Mouse (Mus musculus): Measurements from ENCODE around the gene Whamm.

Whamm gene

DNA sequence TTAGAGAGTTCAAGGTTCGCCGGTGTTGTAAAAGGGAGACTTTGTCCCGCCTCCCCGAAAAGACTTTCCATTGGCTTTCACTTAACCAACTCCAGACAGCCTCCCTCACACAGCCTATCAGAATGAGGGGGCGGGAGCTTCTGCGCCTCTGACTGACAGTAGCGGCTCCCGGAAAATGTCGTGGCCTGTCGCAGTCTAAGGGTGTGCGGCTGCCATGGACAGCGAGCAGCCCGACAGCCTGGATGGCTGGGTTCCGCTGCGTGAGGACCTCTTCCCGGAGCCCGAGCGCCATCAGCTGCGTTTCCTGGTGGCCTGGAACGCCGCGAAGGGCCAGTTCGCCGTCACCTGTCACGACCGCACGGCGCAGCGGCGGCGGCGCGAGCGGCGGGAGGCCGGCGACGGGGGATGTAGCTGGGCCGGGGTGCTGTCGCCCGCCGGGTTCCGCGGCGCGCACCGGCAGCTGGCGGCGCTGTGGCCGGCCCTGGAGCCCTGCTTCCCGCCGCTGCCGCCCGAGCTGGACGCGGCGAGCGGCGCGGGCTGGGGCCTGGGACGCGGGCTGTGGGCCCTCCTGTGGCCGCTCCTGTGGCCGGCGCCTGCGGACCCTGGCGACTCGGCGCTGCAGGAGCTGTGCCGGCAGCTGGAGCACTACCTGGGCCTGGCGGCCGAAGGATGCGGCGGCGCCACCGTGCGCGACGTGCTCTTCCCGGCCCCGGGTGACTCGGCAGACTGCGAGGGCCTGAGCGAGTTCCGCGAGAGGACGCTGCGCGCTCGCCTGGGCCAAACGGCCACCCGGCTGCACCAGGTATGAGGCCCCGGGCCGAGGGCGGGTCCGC lies at the start of gene Whamm:
Gene Whamm, plus strand, starts transcription at position 159 of the 833 bp plus-strand sequence.
- POLR2A ChIA-PET: interaction anchor here (0.5 to 4.0 kb wide), 68 partner anchors 8 to 1702 kb away, joined by 3 to 25 read pairs (median 4); partner anchors contain the start of genes Rps17 (in 3 of the 4), Ramac (in 2 of the 4), Cpeb1 (in 1 of the 4) and Sec11a (in 1 of the 4)
- CTCF ChIA-PET: interaction anchor here in 2 of 4 experiments (0.6 to 1.8 kb wide), 15 partner anchors 13 to 228 kb away, joined by 3 to 6 read pairs (median 4); partner anchors contain the start of gene Cpeb1 (in 2 of the 2)

DNA sequence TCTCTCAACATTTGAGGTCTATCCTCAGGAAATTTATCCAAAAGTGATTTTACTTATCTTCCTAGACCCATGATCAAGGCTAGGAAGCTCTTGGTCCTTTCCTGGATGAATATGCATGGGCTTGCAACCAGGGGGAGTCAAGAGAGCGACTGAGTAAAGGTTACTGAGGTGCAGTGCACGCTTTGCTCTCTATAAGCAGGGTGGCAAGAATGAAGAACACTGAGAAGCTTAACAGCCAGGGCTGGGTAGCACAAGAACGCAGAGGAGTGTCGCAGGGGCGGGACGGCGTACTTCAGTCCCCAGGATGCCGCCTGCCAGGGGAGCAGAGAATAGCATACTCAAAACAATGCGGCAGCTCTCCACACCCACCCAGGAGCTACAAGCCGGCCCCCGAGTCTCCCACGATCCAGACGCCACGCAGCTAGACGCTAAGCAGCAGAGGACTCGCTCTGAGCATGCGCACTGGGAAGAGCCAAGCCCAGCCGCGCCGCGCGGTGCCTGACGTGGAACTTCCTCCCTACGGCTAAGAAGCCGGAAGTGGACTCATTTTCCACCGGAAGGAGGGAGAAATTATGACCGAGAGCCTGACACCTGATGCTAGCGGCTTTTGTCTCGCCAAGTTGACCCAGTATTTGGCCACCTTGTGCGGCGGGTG lies 47.9 kb upstream of the Whamm start:
- ChIA-PET POLR2A (interaction anchor here (0.7 to 3.6 kb wide), 55 partner anchors 8 to 690 kb away, joined by 3 to 37 read pairs (median 4); partner anchors contain the start of genes Rps17 (in 3 of the 4), Cpeb1 (in 2 of the 4), Sec11a (in 2 of the 4) and Whamm (in 2 of the 4)), CTCF (interaction anchor here (0.6 to 3.7 kb wide), 16 partner anchors 12 to 239 kb away, joined by 3 to 18 read pairs (median 3); partner anchors contain the start of genes Cpeb1 (in 2 of the 4) and Ramac (in 1 of the 4))

DNA sequence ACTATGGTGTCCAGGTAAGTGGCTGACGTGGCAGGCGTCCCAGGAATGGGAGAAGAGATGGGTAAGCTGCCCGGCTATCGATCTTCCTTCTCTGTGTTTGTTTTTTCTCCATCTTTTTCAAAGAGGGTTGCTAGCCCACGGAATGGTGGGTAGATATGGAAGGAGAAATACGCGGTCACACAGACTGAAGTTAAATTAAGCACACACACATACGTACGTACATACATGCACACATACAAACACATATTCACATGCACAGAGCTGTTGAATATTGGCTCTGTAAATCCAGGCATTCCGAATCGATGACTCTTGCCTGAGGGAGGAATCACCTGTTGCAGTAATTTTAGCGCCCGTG lies 47.4 kb upstream of the Whamm start:
- ChIA-PET CTCF (interaction anchor here in 3 of 4 experiments (1.0 to 3.7 kb wide), 10 partner anchors 12 to 103 kb away, joined by 3 to 18 read pairs (median 4); partner anchors contain the start of gene Cpeb1 (in 2 of the 3)), POLR2A (interaction anchor here (0.7 to 3.6 kb wide), 44 partner anchors 8 to 691 kb away, joined by 3 to 37 read pairs (median 5); partner anchors contain the start of genes Rps17 (in 3 of the 4), Cpeb1 (in 2 of the 4), Sec11a (in 2 of the 4) and Whamm (in 2 of the 4))

DNA sequence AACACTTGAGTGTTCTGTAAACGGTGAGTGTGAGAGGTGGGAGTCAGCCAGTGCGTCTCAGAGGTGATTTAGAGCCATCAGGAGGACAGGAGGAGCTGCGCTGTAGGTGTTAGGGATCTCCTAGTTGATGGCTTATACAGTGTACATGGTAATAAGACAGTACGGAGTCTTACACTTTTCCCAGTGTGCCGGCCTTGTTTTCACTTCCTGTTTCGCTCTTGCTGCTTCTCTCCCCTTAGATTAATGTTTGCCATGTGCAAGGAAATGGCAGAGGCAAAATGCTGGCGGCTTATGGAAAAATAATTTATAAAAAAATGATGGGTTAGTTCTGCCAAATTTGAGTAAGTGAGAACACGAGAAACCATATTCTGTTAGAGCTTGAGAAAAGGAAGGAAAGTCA lies 42.1 kb upstream of the Whamm start:
- POLR2A ChIA-PET: interaction anchor here in 1 of 4 experiments (1.2 kb wide), 1 partner anchor 73 kb away, joined by 4 read pairs; the partner anchor contains the start of gene Cpeb1

DNA sequence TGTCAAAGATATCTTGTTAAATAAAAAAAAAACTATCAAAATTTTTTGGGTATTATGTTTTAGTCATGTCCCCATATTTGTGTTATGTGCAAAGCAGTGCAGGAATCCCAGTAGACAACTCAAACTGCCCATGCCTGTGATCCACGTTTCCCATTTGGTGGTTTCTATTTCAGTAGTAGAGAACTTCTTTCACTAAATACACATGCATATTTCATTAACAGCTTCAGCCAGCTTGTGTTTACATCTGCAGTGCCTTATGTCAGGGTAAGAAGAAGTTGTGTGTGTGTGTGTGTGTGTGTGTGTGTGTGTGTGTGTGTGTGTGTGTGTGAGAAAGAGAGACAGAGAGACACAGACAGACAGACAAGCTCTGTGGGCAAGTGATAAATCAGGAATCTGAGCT lies 39.6 kb upstream of the Whamm start:
- POLR2A ChIA-PET: interaction anchor here in 3 of 4 experiments (0.7 to 1.8 kb wide), 6 partner anchors 9 to 232 kb away, joined by 3 to 8 read pairs (median 4); partner anchors contain the start of gene Whamm (in 1 of the 3)

More for the DNA sequence above, 42.1 kb upstream of the Whamm start:
- CTCF ChIA-PET: interaction anchor here in 1 of 4 experiments (0.5 kb wide), 1 partner anchor 522 kb away, joined by 3 read pairs; no protein-coding TSS in a partner anchor

DNA sequence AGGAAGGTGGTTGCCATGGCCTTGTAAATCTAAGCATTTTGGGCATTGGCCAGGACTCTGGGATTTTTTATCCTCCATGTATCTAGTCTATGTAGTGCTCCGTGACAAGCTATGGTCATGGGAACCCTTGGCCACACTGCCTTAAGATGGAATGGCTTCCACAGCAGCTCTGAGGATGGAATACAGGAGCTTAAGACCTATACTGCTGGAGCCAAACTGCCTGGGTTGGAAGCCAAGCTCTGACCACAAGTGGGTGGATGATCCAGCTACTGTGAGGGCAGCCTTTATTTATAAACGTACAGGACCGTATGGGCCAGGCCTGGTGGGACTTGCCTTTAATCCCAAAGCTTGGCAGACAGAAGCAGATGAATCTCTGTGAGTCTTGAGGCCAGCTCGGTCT lies 34.6 kb upstream of the Whamm start:
- ChIA-PET POLR2A (interaction anchor here in 3 of 4 experiments (0.7 to 2.4 kb wide), 10 partner anchors 13 to 395 kb away, joined by 3 to 7 read pairs (median 3); no protein-coding TSS in a partner anchor), CTCF (interaction anchor here in 1 of 4 experiments (0.7 to 1.7 kb wide), 2 partner anchors 13 to 140 kb away, joined by 4 to 5 read pairs; no protein-coding TSS in a partner anchor)

More for the DNA sequence above, 39.6 kb upstream of the Whamm start:
- CTCF ChIA-PET: interaction anchor here in 1 of 4 experiments (0.6 to 0.7 kb wide), 2 partner anchors 109 to 377 kb away, joined by 4 read pairs; no protein-coding TSS in a partner anchor

DNA sequence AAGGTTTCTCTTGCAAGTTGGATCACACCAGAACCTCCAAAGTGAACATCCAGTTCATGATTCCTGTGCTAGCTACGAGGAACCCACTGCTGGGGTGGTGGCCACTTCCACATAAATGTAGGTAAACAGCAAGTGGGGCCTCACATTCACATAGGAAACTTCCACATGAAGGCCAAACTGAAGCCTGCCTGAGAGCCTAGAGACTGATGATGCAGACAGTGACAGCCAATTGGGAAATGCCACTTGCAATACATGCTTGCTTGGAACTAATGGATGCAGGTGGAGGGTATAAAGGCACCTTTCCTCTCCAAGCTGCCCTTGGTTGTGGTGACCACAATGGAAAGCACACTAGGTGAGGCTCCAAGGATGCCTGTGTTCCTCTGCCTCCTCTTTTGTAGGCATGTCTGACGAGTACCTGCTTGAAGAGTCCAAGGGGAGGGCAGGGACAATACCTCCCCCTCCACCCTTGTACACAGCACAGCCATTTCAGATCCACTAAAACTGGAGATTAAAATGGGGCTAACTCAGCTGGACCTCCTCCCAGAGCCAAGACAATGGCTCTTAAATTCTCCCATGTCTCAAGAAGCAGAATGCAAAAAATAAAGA lies 32.9 kb upstream of the Whamm start:
- ChIA-PET CTCF (interaction anchor here in 1 of 4 experiments (1.6 kb wide), 1 partner anchor 15 kb away, joined by 4 read pairs; no protein-coding TSS in a partner anchor), POLR2A (interaction anchor here in 2 of 4 experiments (0.9 to 4.1 kb wide), 6 partner anchors 10 to 193 kb away, joined by 3 to 26 read pairs (median 6); partner anchors contain the start of genes Rps17 (in 1 of the 2) and Whamm (in 1 of the 2))

DNA sequence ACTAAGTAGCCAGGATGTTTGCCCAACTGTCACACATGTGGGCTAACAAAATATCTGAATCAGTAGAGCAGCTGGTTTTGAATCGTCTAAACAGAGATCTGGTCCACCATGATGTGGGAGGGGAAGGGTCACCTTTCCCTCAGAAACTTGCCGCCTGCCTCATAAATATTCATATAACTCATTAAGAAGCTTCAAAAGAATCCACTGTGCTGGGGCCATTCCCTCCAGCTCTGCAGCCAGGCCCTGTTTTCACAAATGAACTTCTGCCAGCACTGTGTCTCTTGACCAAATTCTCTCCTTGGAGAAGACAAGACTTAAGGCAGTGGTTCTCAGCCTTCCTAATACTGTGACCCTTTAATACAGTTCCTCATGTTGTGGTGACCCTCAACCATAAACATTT lies 31.5 kb upstream of the Whamm start:
- CTCF ChIA-PET: interaction anchor here in 2 of 4 experiments (1.1 to 1.6 kb wide), 2 partner anchors 16 kb away, joined by 3 to 4 read pairs; no protein-coding TSS in a partner anchor
- POLR2A ChIA-PET: interaction anchor here in 3 of 4 experiments (0.6 to 4.1 kb wide), 12 partner anchors 8 to 650 kb away, joined by 3 to 26 read pairs (median 5); partner anchors contain the start of genes Rps17 (in 2 of the 3), Whamm (in 2 of the 3) and Fsd2 (in 1 of the 3)

DNA sequence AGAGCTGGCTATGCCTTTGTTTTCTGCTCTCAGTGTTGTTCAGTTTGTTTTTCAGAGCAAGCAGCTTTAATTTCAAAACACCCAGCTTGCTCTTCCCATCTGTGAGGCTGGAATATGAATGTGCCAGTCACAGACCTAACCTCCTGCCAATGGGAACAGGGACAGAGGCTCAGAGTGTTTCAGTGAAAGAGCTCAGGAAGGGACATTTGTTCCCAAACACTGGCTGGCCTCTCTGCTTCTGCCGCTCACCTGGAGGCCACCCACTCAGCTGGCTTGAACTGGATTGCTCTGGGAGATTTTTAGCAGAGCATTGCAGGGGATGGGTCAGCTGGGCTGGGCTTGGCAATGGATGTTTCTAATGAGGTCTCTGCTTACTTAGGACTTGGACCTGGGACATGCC lies 30.1 kb upstream of the Whamm start:
- POLR2A ChIA-PET: interaction anchor here in 2 of 4 experiments (0.6 to 4.1 kb wide), 19 partner anchors 9 to 331 kb away, joined by 3 to 26 read pairs (median 4); partner anchors contain the start of genes Whamm (in 2 of the 2) and Rps17 (in 1 of the 2)
- CTCF ChIA-PET: interaction anchor here in 3 of 4 experiments (0.5 to 1.4 kb wide), 4 partner anchors 30 to 635 kb away, joined by 3 to 5 read pairs (median 4); partner anchors contain the start of gene Whamm (in 1 of the 3)

DNA sequence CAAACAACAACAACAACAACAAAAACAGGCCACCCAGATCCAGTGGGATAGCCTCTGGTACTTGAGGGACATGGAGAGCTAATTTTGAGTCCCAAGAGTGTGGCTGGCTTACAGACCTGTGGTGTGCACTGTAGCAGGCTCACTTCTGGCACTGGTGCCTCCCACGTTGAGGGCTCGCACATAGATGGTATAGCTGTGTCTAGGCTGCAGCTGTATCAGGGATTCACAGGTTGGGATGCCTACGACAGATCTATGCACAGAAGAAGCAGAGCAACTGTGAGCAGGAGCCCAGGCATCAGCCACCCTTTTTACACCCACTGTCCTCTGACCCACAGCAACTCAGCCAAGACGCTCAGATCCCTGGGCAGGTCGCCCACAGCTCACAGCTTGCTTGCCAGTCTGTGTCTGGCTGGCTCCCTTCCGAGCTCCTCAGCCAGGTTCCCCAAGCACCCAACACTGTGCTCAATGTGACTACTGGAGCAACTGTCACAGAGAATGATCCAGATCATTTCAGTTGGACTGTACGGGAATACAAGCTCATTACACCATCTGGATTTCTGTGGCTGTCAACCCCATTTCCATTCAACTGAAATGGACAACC lies 29.0 kb upstream of the Whamm start:
- CTCF ChIA-PET: interaction anchor here in 1 of 4 experiments (1.4 kb wide), 1 partner anchor 29 kb away, joined by 3 read pairs; the partner anchor contains the start of gene Whamm
- POLR2A ChIA-PET: interaction anchor here in 2 of 4 experiments (0.5 to 4.1 kb wide), 14 partner anchors 10 to 378 kb away, joined by 3 to 26 read pairs (median 4); partner anchors contain the start of gene Whamm (in 2 of the 2)

DNA sequence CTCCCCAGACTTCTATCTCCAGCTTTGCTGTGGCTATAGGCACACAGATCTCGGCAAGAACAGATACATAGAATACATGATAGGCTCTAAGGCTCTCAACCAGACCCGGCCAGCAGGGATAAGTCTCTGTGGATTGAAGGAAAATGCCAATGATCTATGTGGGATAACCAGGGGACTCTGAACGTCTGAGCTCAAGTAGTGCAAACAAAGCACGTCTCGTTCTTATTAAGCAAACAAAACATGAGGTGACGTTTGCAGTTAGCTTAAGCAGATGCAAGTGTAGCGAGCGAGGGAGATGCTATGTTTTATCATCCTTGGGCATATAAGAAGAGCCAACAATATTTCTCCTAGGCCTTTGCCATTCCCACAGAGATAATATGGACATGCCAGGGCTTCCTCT lies 28.1 kb upstream of the Whamm start:
- CTCF ChIA-PET: no interaction called here
- POLR2A ChIA-PET: interaction anchor here in 2 of 4 experiments (2.0 to 3.0 kb wide), 4 partner anchors 20 to 201 kb away, joined by 4 to 15 read pairs (median 5); partner anchors contain the start of gene Whamm (in 2 of the 2)

DNA sequence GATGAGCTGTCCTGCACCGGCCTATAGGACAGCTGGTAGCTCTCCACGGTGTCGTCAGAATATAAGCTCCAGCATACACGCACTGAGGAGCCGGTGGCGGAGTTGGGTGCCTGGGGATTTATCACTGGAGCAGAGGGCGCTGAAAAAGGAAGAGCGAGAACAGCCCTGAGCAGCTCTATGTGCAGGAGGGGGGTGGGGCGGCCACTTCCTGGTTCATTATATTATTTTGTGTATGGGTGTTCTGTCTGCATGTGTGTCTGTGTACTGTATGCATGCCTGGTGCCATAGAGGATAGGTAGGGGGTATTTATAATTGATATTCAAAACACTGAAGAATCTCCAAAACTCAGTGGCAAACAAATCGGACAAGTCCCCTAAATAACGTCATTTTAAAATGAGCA lies 22.2 kb upstream of the Whamm start:
- POLR2A ChIA-PET: interaction anchor here in 3 of 4 experiments (0.6 to 3.4 kb wide), 12 partner anchors 9 to 656 kb away, joined by 3 to 11 read pairs (median 3); partner anchors contain the start of genes Ramac (in 1 of the 3) and Whamm (in 1 of the 3)
- CTCF ChIA-PET: interaction anchor here in 3 of 4 experiments (0.6 to 1.2 kb wide), 4 partner anchors 16 to 1176 kb away, joined by 3 to 5 read pairs (median 4); no protein-coding TSS in a partner anchor

DNA sequence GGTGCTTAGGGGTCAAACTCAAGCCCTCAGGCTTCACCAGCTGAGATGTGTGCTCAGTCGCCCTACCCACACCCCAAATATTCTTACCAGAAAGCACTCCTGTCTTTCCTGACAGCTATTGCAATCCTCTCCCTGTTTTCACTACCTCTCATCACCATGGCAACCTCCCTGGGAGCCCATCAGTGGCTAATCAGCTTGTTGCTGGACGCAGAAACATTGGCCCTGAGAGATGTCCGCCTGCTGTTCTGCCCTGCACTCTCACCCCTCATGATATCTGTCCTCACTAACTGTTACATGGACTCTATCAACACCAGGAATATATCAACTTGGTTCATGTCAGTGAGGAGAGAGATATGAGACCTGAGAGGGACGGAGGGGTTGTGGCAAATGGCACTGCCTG lies 17.5 kb upstream of the Whamm start:
- CTCF ChIA-PET: interaction anchor here in 3 of 4 experiments (0.5 to 1.4 kb wide), 4 partner anchors 9 to 186 kb away, joined by 3 to 4 read pairs (median 3); no protein-coding TSS in a partner anchor

DNA sequence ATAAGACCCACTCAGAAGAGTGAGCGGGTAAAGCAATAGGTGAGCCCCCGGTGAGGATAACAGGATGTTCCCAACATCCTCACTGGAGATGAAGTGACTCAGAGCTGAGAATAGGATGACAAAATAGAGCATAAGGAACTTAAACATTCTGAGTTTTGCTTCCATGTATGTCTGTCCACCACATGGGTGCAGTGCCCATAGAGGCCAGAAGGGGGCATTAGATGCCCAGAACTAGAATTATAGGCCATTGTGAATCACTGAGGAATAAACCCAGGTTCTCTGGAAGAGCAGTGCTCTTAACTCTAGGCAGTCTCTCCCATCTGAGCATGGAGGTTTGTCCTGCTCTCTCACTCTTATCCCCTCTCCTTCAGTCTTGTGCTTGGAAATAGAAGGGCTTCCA lies 16.7 kb upstream of the Whamm start:
- CTCF ChIA-PET: interaction anchor here (0.6 to 1.6 kb wide), 13 partner anchors 12 to 379 kb away, joined by 3 to 9 read pairs (median 4); partner anchors contain the start of gene Fsd2 (in 1 of the 4)
- POLR2A ChIA-PET: interaction anchor here in 2 of 4 experiments (0.6 to 1.2 kb wide), 4 partner anchors 13 to 233 kb away, joined by 3 to 7 read pairs (median 3); no protein-coding TSS in a partner anchor

More for the DNA sequence above, 17.5 kb upstream of the Whamm start:
- POLR2A ChIA-PET: interaction anchor here in 2 of 4 experiments (0.7 to 1.6 kb wide), 4 partner anchors 17 to 234 kb away, joined by 3 to 6 read pairs (median 3); partner anchors contain the start of gene Whamm (in 2 of the 2)

DNA sequence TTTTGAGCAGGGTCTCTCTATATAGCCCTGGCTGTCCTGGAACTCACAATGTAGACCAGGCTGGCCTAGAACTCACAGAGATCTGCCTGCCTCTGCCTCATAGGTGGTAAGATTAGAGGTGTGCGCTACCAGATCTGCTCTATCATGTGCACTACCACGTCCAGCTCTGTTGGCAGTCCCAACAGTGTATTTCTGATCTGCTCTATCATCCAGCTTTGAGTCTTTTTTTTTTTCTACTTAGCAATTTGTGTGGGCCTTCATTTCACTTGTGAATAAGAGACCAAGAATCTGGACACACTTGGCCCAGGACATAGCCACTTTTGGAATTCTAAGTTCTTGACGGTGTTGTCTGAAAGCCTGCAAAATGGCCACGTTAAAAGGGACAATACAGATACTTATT lies 14.2 kb upstream of the Whamm start:
- POLR2A ChIA-PET: no interaction called here
- CTCF ChIA-PET: interaction anchor here in 1 of 4 experiments (0.6 kb wide), 1 partner anchor 32 kb away, joined by 3 read pairs; no protein-coding TSS in a partner anchor
